Mouse (Mus musculus) forelimb bud, embryonic 11.5 days (tissue): ENCODE results near the gene Cbfb.

Experiments used
- DNase-seq: peaks from one replicate; pipeline ENCODE4 v3.0.0-alpha.2; 2012; ENCODE audit warnings: low read depth, low spot score

The Cbfb gene

DNA sequence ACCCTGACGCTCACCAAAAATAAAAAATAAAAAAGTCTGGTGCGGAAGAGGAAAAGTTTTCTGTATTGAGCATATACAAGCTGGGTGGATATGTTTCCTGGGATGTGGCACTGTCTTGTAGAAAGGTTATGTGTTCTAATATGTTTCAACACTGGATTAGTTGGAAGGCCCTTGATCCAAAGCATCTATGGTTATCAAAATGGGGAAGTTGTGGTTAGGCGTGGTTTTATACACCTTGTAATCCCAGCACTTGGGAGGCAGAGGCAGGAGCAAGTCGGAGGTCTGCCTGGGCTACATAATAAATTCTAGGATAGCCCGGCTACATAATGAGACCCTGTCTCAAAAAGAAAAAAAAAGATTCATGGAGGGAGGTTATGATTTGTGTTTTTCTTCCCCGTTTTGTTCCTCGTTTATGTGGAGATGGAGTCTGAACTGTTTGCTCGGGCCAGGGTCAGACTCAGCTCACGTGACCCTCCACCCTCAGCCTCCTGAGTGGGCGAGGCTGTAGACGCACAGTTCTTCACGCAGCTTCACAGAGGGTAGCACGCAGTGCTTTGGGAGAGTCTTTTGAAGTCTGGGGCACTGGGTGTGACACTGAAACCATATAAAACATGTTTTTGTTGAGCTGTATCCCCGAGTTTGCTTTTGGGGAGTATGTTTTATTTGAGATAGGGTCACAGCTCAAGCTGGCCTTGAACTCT is 67.1 kb downstream of the Cbfb start:
- DNase-seq: no peak

DNA sequence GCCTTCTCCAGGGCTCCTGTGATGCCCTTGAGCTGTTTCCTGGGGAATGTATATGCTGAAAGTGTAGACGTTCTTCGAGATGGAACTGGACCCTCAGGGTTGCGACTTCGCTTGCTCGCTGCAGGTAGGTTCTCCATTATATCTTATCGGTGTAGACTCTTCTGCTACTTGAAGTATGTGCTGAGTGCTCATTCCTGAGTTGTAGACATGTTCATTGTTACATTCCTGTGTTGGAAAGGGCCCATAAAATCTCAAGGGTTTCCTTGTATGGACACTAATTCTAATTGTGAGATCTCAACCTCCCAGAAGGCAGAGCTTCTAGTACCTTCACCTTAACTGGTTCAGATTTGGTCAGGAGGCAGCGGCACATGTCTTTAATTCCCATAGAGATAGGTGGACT is 70.5 kb downstream of the Cbfb start:
- DNase-seq: no peak

DNA sequence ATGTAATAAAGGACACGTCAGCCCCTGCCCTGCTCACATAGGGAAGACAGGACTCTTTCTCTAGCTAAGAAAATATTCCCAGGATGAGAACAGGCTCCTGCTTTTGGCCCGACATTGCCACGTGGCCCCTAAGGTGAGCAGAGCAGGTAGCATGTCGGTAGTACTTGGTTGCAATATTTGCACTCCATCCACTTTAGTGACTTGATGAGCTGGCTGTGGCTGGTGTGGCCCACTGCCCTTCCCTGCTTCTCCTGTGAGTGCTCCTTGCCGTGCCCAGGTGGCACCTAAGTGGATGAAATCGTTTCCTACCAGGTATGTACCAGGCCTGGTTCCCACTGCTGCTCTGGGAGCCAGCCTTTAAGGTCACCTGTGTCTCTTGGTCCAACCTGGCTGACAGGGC is 81.5 kb downstream of the Cbfb start:
- DNase-seq: no peak

DNA sequence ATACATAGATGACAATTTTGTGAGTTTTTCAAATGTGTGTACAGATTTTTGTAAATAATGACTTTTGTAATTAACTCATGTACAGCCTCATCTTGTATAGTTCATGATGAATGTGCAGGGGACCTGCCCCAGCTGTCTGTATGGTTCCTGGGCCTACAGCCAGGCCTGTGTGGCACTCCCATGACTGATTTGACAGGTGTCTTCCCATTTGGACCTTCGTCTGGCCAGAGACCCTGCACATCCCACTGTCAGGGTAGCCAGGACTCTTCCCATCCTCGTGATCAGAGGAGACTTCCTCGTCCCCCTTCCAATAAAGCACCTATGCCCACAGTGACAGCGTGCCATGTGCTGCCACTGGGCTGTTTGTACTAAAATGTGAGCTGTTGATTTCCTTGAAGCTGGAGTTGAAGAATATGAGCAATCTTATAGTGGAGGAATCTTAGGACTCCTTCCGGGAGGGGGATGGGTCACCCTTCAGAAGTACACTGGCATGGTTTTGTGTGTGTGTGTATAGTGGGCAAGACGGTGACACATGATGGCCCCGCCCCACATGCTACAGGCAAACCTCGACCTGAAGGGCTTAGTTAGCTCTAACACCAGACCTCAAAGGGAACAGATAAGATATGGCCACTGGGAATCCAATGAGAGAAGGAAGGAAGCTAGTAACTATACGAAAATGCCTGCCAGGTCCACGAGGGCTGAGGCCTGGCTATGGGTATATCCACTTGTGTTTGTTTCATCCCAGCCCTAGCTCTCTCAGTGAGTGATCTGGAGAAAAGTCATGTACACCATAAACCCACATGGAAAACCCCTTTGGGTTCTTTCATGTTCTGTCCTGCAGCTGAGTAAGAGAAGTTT is 82.4 kb downstream of the Cbfb start:
- DNase-seq: no peak

DNA sequence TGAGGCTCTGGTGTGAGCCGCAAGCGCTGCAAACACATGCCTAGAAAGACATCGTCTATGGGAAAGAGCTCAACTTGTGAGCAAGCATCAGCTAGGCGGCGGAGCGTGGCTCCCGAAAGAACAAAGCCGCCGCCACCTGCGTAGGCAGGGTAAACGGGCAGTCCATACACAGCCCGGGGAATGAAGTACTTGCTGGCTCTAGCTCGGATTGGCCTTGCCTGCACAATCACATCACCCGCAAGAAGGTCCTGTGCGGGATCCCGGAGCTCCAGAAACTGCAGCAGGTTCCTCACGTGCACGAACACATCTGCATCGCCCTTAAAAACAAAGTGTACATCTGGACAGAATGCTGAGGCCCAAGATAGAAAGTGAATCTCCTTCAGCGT is 83.3 kb downstream of the Cbfb start:
- no peak for DNase-seq

DNA sequence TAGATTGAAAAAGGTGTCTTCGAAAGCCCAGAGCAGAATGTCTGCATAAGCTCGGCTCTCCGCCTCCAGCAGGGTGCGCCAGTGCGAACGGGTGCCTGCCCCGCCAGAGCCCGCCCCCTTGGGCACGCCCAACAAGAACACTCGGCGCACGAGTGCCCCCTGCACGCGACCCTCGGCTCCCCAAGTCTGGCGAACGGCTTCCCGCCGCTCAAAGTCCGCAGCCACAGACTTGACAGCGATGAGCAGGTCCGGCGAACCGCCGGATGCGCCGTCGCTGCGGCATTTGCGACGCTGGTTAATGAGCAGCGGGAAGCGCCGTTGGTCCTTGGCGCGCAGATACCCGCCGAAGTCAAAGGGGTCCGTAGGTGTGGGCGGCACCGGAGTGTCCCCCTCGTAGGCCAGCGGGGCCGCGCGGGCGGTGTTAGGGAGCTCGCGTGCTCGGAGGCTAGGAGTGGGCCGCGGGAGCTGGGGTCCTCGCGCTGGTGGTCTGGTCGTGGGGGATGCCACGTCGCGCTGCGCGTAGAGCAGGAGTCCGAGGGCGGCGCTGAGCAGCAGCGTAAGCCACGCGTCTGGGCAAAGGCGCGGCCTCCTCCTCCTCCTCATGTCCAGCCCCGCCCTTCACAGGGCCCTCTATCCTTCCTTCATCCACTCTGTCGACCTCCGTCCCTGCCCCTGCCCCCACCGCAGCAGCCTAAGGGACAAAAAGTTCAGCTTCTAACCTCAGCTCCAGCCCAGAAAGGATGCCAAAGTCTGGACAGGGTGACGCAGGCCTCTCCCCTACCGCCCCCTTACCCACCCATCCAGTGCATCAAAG is 83.9 kb downstream of the Cbfb start:
- peak; percentile 86 for DNase-seq

DNA sequence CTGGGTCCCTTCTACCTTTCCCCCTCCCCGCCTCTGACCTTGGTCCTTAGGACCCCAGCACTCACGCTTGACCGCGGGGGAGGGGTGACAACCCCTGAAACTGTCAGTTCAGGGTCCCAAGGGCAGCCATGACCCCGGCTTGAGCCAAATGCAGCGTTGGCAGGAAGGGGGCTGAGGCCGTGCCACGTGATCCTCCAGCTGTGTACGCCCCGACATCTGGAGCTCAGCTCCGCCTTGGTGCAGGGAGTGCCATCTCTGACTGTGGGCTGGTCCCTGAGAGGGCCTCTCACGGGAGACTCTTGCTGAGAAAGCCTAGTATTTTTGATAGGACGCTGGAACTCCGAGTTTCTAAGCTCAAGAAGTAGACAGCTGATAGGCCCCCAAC is 84.5 kb downstream of the Cbfb start, which contains the start of gene B3gnt9:
TSS of gene B3gnt9 (minus strand) at position 188 of the 385 bp plus-strand sequence.
- no peak for DNase-seq

DNA sequence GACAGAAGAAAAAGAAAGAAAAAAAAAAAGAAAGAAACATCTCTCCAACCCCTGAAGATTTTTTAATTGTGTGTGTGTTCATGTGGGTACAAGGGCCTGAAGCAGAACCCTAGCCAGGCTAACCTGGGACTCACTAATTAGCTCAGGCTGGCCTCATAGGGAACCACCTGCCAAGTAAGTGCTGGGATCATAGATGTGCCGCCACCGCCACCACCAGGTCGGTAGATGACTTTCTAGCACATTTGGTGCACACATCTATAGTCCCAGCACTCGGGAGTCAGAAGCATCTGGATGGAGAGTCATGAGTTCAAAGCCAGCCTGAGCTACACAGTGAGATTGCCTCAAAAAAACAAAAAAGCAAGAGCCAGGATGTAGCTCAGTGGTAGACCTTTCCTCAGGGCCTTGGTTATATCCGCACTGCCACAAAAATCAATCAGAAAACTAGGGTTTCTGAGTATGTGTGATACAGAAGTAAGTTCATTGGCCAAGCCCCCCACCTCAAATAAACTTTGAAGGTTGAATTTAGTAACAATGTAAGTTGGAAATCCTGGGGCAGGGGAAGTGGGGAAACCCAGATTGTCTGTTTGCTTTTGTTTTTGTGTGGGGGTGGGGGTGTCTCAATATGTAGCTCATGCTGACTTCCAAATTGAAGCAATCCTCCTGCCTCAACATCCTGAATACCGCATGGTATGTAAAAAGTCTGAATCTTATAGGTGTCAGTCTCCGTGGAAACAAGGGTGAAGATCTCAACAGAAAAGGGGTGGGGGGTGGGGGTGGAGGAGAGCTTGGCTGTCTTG is 87.0 kb downstream of the Cbfb start:
- no peak for DNase-seq

DNA sequence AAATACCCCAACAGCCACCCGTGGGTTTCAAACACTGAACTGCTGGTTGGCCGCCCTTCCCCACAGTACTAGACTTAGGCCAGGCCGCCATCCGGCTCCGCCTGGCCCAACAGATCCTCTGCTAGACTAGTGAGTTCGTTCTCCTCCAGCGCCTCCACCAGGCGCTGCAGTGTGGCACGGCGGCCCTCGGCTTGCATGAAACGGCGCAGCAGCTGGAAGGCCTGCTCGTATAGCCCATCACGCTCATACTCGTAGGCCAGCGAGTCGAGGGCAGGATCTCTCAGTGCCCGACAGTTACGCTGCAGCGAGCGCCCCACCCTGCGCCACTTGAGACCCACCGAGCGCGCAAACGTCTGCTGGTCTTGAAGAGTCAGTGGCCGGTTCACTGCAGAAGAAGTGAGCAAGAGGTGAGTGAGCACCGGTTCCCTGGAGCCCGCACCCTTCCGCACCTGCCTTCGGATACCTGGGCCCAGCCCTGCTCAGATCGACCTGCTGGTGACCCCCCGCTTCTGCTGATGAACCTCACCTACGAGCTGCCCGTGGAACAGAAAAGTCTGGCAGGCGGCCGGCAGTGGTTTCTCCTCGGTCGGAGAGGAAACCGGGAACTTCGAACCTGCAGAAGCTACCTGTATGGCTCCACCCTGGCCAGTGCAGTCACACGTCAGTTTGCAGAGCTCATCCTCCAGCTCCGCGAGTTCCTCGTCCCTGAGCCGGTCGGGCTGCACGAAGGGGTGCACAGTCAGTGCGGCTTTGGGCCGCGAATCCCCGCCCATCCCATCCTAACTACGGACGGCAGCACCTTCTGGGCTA is 88.6 kb downstream of the Cbfb start:
- DNase-seq: no peak

DNA sequence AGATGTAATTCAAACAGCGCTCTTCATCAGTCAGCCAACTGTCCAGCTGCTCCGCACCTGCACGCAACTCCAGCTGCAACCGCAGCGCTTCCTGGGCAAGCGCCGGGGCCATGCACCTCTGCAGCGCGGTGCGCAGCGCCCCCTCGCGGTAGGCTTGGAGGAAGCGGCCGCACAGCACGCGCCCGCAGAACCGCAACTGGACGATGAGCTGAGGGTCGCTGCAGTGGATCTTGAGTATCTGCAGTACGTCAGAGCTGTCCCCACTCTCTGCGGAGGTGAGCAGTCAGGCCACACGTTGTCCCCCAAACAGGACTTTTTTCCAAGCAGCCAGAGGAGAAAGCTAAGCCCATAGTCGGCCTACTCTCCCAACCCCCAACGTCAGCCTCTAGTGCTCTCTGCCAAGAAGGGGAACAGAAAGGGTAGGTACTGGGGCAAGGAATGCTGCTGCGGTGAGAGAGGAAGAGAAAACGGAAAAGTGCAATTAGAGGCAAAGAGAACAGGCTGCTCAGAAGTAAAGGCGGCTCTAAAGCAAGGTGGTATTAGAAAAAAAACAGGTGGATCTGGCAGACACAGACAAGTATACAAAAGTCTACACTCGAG is 89.3 kb downstream of the Cbfb start:
- peak; percentile 78 for DNase-seq

DNA sequence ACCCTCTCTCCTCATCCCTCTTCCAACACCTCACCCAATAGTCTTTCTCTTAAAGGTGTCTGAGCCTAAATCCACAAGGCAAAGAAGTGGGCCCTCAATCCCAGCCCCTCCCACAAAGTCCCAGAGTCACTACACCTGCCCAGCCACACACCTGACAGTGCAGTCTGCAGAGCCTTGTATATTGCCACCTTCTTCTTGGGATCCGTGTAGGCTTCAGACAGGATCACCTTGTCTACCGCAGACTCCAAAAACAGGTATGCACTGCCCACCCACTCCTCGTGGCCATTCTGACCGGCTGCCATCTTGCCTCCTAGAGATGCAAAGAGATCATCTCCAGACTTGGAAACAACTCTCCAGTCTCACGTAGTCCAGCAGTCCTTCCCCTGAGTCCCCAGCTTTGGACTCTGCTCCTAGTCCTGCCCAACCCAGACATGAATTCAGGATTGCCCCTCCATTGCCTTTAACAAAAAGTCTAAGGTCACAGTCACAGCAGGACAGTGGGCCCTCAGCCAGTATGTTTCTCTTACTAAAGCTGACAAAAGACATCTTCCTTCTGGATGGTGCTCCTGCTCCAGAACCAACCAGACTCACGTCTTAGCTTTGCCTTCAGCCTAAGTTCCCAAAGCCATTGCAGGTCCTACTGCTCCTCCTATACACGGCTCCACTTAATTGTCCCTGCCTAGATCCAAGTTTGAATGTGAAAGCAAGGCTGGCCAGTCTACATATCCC is 90.1 kb downstream of the Cbfb start:
- DNase-seq: no peak

DNA sequence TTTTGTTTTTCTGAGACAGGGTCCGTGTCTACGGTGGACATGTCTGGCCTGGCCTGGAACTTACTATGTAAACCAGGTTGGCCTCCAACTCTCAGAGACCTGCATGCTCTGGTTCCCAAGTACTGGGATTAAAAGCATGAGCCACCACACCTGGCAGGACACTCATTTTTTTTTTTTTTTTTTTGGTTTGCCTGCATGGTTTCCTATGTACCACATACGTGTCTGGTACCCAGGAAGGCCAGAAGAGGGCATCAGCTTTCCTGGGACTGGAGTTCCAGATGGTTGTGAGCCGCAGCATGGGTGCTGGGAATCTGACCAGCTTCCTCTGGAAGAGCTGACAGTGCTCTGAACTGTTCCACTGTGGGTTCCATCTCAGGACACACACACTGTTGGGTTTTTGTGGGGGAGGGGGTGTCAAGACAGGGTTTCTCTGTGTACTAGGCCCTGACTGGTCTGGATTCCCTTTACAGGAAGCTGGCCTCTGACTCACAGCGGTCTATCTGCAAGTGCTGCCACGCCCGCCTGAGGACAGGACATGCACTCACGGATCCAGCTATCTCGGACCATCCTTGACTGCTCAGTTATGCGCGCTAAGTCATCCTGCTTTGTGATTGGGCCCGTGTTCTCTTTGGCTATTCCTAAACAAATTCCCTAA is 91.0 kb downstream of the Cbfb start:
- no peak for DNase-seq

DNA sequence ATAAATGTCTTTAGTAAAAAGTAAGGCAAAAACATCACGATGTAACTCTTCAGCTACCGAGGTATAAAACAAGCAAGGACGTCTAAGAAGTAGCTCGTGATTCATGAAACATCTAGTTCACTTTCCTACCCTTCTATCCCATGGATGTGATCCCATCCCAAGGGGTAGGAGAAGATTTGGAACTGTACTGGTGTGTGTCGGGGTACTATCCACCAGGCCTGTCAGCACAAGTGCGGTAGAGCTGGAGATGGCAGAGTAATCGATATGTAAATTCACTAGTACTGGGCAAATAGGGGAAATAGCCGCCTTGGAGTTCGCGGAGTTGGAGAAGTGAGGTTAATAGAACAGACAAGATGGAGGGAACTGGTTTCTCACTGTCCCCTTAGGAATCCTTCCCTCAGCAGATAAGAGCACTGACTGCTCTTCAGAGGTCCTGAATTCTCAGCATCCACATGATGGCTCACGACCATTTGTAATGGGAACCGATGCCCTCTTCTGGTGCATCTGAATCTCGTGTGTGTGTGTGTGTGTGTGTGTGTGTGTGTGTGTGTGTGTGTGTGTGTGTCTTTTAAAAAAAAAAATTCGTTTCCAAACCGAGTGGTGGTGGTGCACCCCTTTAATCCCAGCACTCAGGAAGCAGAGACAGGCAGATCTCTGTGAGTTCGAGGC is 92.9 kb downstream of the Cbfb start:
- DNase-seq: no peak

DNA sequence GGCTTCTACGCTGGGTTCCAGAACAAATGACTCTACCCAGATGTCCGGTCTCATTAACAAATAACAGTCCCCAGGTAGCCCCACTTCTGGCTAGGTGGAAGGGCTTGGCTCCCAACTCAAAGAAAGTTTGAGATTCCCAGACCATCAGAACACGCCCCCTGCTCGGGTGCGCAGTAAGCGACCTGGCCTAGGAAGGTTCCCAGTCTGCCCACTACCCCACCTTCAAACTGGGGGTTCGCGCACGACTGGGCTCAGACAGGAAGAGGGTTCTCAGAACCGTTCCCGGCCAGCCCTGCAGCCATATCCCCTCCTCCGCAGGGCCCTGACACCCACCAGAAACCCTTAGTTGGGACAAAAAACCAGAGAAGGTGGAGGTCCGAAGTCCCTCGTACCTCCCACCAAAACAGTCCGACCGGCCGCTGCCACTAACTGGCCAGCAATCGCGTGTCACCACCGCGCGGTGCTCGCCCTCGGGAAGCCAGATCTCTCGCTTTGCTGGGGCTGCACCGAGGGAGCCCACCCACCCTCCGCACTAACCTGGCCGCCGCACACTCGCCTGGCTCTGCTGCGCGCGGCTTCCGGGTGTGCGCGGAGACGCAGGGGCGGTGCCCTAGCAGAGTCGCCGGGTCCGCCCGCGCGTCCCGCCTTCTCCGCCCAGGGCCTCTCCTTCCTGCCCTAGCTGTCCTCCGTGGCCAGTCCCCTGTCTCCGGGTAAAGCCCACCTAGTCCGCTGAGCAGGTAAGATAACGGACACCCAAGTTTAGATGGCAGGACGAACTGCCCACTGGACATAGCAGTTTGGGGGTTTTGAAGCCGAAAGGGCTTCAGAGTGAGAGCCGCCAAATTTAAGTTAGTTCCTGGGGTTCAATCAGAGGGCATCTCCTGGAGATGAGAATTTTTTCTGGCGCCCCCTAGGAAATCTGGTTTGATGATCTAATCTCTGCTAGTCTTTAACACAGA is 93.8 kb downstream of the Cbfb start, which contains the start of the genes Tradd and Fbxl8:
TSS of gene Tradd (minus strand) at position 586 of the 959 bp plus-strand sequence.
TSS of gene Fbxl8 (plus strand) at position 625 of the 959 bp plus-strand sequence.
- no peak for DNase-seq

DNA sequence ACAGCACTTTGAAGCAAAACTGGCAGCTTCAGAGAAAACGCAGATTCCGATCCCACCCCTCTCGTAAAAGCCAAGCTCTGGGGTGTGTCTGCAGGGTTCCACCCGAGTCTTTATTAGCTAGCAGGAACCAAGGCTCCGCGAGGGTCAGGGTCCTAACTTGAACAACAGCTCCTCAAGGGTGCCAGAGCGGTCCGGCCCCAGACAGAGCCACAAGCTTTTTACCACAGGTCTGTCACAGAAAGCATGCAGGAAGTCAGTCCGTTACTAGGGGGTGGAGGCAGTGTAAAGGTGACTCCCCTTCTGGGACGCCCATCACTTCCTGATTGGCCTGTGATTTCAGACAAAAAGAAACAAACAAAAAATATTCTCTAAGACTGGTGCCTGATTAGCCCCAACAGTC is 94.7 kb downstream of the Cbfb start:
- DNase-seq: no peak

DNA sequence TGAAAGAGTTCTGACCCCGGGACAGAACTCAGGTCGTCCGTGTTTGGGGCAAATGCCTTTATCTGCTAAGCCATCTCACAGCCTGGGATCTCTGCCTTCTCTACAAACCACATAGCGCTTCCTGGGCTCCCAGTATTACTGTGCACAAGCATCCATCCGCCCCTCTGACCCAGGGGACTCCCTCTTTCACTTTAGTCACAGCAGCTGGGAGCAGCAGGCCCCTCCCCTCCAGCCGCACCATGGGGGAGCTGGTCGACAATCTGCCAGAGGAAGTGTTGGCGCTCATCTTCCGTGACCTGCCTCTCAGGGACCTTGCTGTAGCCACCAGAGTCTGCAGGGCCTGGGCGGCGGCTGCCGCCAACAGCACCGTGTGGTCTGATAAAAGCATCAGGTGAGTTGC is 96.3 kb downstream of the Cbfb start:
- DNase-seq: no peak
